Mouse (Mus musculus) heart, postnatal 0 days (tissue): ENCODE results near the gene Tat.

Source experiments
- CTCF ChIP-seq: IDR thresholded peaks from 2 replicates; pipeline ENCODE4 v1.5.1; 2016; ENCODE audit warnings: antibody characterized with exemption, control low read depth, low read depth
- EP300 ChIP-seq: IDR thresholded peaks from 2 replicates; pipeline ENCODE4 v1.6.1; 2016; ENCODE audit warnings: antibody characterized with exemption, low read depth

GRCm38 (mm10) chr8:109961693-109962367 lies 28.4 kb upstream of the Tat start, which contains the start of gene Marveld3:
- TF ChIP-seq CTCF (peak; percentile 72), EP300 (no peak)
